Mouse (Mus musculus): Measurements from ENCODE around the gene Lif. TPM values are rescaled to one million over a fixed set of nuclear protein-coding genes. Genes with fewer than 3 reads are reported as not detected.

Gene Lif
- polyA plus RNA-seq, 1 experiment, result 12.1 TPM

GRCm38 (mm10) chr11:4317287-4317686 is 59.9 kb downstream of the Lif start:
- H3K9ac ChIP-seq (ENCODE audit: low read depth, poor library complexity, severe bottlenecking), result no peak overlapping the region
- H3K4me3 ChIP-seq (ENCODE audit: low read depth, low read length), result no peak overlapping the region
- no peaks in the 10 kb centered on the region for H3K9me3 ChIP-seq (replicated peaks; ENCODE audit: control insufficient read depth, insufficient read depth, low read length, poor library complexity, severe bottlenecking)
- no peaks in the 10 kb centered on the region for H3K36me3 ChIP-seq (ENCODE audit: control insufficient read depth, insufficient read depth, low read length, poor library complexity, severe bottlenecking)
- H3K4me1 ChIP-seq (ENCODE audit: control insufficient read depth, insufficient read depth, low read length), result no peaks in the 10 kb centered on the region
- TF ChIP-seq EP300 (IDR thresholded peaks at IDR 0.05; ENCODE audit: insufficient read depth, low read depth, low read length) (no peak), POLR2A (IDR thresholded peaks at IDR 0.05; ENCODE audit: insufficient read depth, low read length) (no peak), CTCF (IDR thresholded peaks at IDR 0.05; ENCODE audit: low read depth, low read length) (no peak)
- H3K27me3 ChIP-seq (ENCODE audit: control insufficient read depth, insufficient read depth, low read length, poor library complexity, severe bottlenecking), result no peaks in the 10 kb centered on the region
- H3K27ac ChIP-seq (ENCODE audit: insufficient read depth, low read length), result no peak overlapping the region

GRCm38 (mm10) chr11:4318011-4318410 is 60.7 kb downstream of the Lif start:
- Histone ChIP-seq H3K4me1 (ENCODE audit: control insufficient read depth, insufficient read depth, low read length) (no peaks in the 10 kb centered on the region), H3K9me3 (replicated peaks; ENCODE audit: control insufficient read depth, insufficient read depth, low read length, poor library complexity, severe bottlenecking) (no peaks in the 10 kb centered on the region), H3K27ac (ENCODE audit: insufficient read depth, low read length) (no peak overlapping the region), H3K4me3 (ENCODE audit: low read depth, low read length) (no peak overlapping the region), H3K27me3 (ENCODE audit: control insufficient read depth, insufficient read depth, low read length, poor library complexity, severe bottlenecking) (no peaks in the 10 kb centered on the region), H3K9ac (ENCODE audit: low read depth, poor library complexity, severe bottlenecking) (no peak overlapping the region), H3K36me3 (ENCODE audit: control insufficient read depth, insufficient read depth, low read length, poor library complexity, severe bottlenecking) (no peaks in the 10 kb centered on the region)
- no peak for TF ChIP-seq CTCF (IDR thresholded peaks at IDR 0.05; ENCODE audit: low read depth, low read length)
- TF ChIP-seq EP300 (IDR thresholded peaks at IDR 0.05; ENCODE audit: insufficient read depth, low read depth, low read length), result no peak
- no peak for TF ChIP-seq POLR2A (IDR thresholded peaks at IDR 0.05; ENCODE audit: insufficient read depth, low read length)

DNA sequence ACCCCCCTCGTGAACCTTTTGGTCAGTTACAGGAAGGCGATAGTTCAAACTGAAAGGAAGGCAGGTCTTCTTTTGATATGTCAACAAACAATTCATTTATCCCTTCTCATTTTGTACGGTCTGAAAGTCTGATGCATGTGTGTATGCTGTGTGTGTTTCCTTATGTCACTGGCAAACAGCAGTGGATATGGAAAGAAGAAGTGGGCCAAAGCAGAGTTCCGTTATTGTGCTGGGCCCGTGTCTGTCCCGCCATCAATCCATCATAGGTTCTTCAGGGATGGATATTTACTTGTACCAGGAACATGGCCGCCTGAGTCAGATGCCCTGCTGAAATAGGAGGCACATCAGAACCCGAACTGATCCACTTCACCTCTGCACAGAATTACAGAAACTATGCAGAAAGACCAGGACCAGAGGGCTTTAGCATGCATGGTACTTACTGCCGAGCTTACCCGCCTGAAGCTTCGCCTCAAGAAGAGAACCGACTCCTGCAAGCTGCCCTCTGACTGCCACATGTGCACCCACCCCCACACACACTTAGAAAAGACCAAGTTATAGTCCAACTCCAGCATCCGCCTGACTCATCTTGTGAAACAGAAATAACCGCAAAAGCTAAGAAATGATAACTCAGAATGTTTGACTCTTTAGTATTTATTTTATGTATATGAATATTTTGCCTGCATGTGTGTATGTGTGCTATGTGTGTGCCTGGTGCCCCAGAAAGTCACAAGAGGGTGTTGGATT is 62.0 kb downstream of the Lif start:
- H3K4me3 ChIP-seq (ENCODE audit: low read depth, low read length), result no peak overlapping the region
- no peak for TF ChIP-seq POLR2A (IDR thresholded peaks at IDR 0.05; ENCODE audit: insufficient read depth, low read length)
- no peak for TF ChIP-seq CTCF (IDR thresholded peaks at IDR 0.05; ENCODE audit: low read depth, low read length)
- no peak for TF ChIP-seq EP300 (IDR thresholded peaks at IDR 0.05; ENCODE audit: insufficient read depth, low read depth, low read length)
- no peaks in the 10 kb centered on the region for H3K9me3 ChIP-seq (replicated peaks; ENCODE audit: control insufficient read depth, insufficient read depth, low read length, poor library complexity, severe bottlenecking)
- H3K4me1 ChIP-seq (ENCODE audit: control insufficient read depth, insufficient read depth, low read length), result no peaks in the 10 kb centered on the region
- no peaks in the 10 kb centered on the region for H3K27me3 ChIP-seq (ENCODE audit: control insufficient read depth, insufficient read depth, low read length, poor library complexity, severe bottlenecking)
- H3K27ac ChIP-seq (ENCODE audit: insufficient read depth, low read length), result no peak overlapping the region
- no peaks in the 10 kb centered on the region for H3K36me3 ChIP-seq (ENCODE audit: control insufficient read depth, insufficient read depth, low read length, poor library complexity, severe bottlenecking)
- no peak overlapping the region for H3K9ac ChIP-seq (ENCODE audit: low read depth, poor library complexity, severe bottlenecking)

DNA sequence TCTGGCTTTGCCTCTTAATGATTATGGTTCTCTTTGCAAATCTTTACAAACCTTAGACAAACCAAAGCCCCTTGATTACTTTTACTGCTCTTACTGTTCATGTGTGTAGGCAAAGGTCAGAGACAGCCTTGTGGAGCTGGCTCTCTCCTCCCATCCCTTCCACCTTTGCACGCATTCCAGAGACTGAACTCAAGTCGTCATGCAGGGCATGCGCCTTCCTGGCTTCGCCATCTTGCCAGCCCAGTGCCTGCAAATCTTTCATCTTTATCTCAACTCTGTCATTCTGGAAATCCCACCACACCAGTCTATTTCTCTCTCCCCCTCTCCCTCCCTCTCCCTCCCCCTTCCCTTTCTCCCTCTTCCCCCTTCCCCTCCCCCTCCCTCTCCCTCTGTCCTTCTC is 63.5 kb downstream of the Lif start:
- H3K27ac ChIP-seq (ENCODE audit: insufficient read depth, low read length), result no peak overlapping the region

More for the DNA sequence above, 63.5 kb downstream of the Lif start:
- no peak overlapping the region for H3K9ac ChIP-seq (ENCODE audit: low read depth, poor library complexity, severe bottlenecking)
- no peaks in the 10 kb centered on the region for H3K9me3 ChIP-seq (replicated peaks; ENCODE audit: control insufficient read depth, insufficient read depth, low read length, poor library complexity, severe bottlenecking)
- H3K4me3 ChIP-seq (ENCODE audit: low read depth, low read length), result no peak overlapping the region
- no peak for TF ChIP-seq POLR2A (IDR thresholded peaks at IDR 0.05; ENCODE audit: insufficient read depth, low read length)
- no peak for TF ChIP-seq EP300 (IDR thresholded peaks at IDR 0.05; ENCODE audit: insufficient read depth, low read depth, low read length)
- TF ChIP-seq CTCF (IDR thresholded peaks at IDR 0.05; ENCODE audit: low read depth, low read length), result no peak
- H3K36me3 ChIP-seq (ENCODE audit: control insufficient read depth, insufficient read depth, low read length, poor library complexity, severe bottlenecking), result no peaks in the 10 kb centered on the region
- no peaks in the 10 kb centered on the region for H3K27me3 ChIP-seq (ENCODE audit: control insufficient read depth, insufficient read depth, low read length, poor library complexity, severe bottlenecking)
- H3K4me1 ChIP-seq (ENCODE audit: control insufficient read depth, insufficient read depth, low read length), result no peaks in the 10 kb centered on the region

Other genes starting within 250 kb of the Lif start
- 5.2 and 7.4 TPM in 2 replicates for gene Sec14l4, start 226.1 kb upstream of the Lif start, polyA plus RNA-seq (2011; ENCODE audit: insufficient read depth, insufficient read length, low read depth, missing spikeins)
- not detected in 2 replicates for gene Sec14l3, start 192.7 kb upstream of the Lif start, polyA plus RNA-seq (2011; ENCODE audit: insufficient read depth, insufficient read length, low read depth, missing spikeins)
- 8.3 and 10.9 TPM in 2 replicates for gene Mtfp1, start 162.1 kb upstream of the Lif start, polyA plus RNA-seq (2011; ENCODE audit: insufficient read depth, insufficient read length, low read depth, missing spikeins)
- gene Sec14l2, start 134.1 kb upstream of the Lif start, polyA plus RNA-seq (2011; ENCODE audit: insufficient read depth, insufficient read length, low read depth, missing spikeins), result 4.2 and 5.4 TPM in 2 replicates
- 8.0 and 8.9 TPM in 2 replicates for gene Rnf215, start 122.4 kb upstream of the Lif start, polyA plus RNA-seq (2011; ENCODE audit: insufficient read depth, insufficient read length, low read depth, missing spikeins)
- 3.7 and 5.8 TPM in 2 replicates for gene Ccdc157, start 97.3 kb upstream of the Lif start, polyA plus RNA-seq (2011; ENCODE audit: insufficient read depth, insufficient read length, low read depth, missing spikeins)
- 117 and 125 TPM in 2 replicates for gene Sf3a1, start 97.2 kb upstream of the Lif start, polyA plus RNA-seq (2011; ENCODE audit: insufficient read depth, insufficient read length, low read depth, missing spikeins)
- gene Tbc1d10a, start 70.8 kb upstream of the Lif start, polyA plus RNA-seq (2011; ENCODE audit: insufficient read depth, insufficient read length, low read depth, missing spikeins), result 19.9 and 20.5 TPM in 2 replicates
- gene Castor1, start 39.3 kb upstream of the Lif start, polyA plus RNA-seq (2011; ENCODE audit: insufficient read depth, insufficient read length, low read depth, missing spikeins), result 29.6 and 35.2 TPM in 2 replicates
- gene Osm, start 21.1 kb upstream of the Lif start, polyA plus RNA-seq (2011; ENCODE audit: insufficient read depth, insufficient read length, low read depth, missing spikeins), result 0.52 and 0.88 TPM in 2 replicates
- 3.1 and 3.2 TPM in 2 replicates for gene Hormad2, start 183.5 kb downstream of the Lif start, polyA plus RNA-seq (2011; ENCODE audit: insufficient read depth, insufficient read length, low read depth, missing spikeins)

All from ES-Bruce4 (cell line).